Mouse (Mus musculus): ENCODE results near the gene Ugt1a5.
"Not testable (repeated sequence)": the region's sequence is repeated elsewhere in the genome, so short reads cannot be mapped to it uniquely, and the experiment has no call there.

Gene Ugt1a5

DNA sequence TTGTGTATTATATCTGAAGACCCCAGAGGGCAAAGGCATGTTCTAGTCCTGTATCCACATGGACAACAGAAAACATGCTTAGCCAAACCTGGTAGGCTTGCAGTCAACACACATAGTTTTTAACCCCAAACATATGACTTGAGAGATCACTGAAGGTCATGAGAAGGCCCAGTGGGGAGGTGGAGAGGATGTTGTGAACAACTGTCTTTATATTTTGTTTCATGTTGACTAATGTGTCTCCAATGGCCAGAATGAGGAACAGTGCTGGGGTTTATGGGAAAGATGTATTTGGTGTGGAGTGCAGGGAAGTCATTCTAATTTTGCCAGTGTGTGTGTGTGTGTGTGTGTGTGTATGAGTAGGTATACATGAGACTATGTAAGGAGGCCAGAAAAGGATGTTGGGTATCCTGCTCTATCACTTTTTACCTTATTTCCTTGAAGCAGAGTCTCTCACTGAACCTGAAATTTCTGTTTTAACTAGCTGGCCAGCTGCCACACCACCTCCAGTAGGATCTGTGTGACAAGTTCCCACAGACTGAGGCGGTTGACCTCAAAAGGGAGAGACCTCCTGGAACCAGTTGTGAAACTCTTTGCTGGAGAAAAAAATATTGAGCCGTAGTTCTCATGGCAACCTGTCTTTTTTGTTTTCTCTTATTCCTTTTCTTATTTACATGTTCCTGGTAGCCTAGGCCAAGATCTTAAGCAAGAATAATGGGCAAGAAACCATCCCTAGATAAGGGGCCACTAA lies 58.4 kb downstream of the Ugt1a5 start:
- no peak for DNase-seq (ENCODE audit: low read depth)

- DNase-seq (ENCODE audit: low read depth): not testable (repeated sequence)
Measured at GRCm38 (mm10) chr1:88225301-88225700, 59.5 kb downstream of the Ugt1a5 start.

GRCm38 (mm10) chr1:88225741-88226140 lies 59.9 kb downstream of the Ugt1a5 start:
- no peak for DNase-seq (ENCODE audit: low read depth)

DNA sequence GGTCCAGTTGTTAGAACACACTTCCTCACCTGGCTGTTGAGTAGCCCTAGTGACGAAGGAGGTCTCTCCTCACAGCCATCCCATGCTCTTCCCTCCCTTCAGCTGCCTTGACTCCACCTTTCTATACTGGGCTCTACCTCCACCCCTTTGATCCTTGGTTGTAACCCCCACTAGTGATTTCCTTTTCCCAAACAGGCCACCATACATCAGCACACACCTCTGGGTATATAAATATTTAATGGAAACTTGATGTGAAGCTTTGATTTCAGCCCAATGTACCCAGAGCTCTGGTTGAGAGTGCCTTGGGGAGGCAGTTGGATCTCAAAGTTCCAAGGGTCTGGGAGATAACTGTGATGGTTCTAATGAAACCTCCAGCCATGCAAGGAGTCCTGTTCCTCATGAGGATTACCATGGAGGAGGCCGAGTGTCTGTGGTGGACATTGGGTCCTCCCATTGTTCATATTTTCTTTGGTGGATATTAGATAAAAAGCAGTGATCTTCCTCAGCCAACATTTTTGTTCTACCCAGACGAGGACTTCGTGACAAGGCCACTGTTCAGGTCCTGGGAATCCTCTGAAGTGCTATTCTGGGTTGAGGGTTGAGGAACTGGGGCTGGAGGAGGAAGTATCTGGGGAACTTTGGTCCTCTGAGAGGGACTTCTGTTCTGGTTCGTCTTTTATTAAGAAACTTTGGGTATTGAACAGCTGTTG lies 61.0 kb downstream of the Ugt1a5 start, which contains the start of gene Mroh2a:
Gene Mroh2a, plus strand, starts transcription at position 317 of the 710 bp plus-strand sequence.
- no peak for DNase-seq (ENCODE audit: low read depth)

DNA sequence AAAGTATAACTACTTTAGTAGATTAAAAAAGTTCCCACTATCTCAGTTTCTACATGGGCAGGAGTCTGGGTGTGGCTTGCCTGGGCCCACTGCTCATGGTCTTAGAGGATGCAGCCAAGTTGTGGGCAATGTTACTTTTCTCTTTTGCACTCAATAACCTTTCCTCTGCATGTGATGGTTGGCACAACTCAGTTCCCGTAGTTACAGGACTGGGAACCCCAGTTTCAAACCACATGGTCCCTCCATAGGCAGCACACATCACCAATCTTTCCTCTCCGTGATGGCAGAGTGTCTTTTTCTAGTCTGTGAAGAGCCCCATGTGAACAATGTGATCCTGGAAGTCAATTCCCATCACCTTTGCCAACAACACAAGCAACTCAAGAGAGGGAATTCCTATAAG lies 61.7 kb downstream of the Ugt1a5 start:
- DNase-seq (ENCODE audit: low read depth): no peak

GRCm38 (mm10) chr1:88228121-88228520 lies 62.3 kb downstream of the Ugt1a5 start:
- no peak for DNase-seq (ENCODE audit: low read depth)

- DNase-seq (ENCODE audit: low read depth): no peak
Measured at GRCm38 (mm10) chr1:88229566-88229965, 63.8 kb downstream of the Ugt1a5 start.

- no peak for DNase-seq (ENCODE audit: low read depth)
Measured at GRCm38 (mm10) chr1:88229986-88230385, 64.2 kb downstream of the Ugt1a5 start.

- DNase-seq (ENCODE audit: low read depth): no peak
Measured at GRCm38 (mm10) chr1:88230421-88230820, 64.6 kb downstream of the Ugt1a5 start.

DNA sequence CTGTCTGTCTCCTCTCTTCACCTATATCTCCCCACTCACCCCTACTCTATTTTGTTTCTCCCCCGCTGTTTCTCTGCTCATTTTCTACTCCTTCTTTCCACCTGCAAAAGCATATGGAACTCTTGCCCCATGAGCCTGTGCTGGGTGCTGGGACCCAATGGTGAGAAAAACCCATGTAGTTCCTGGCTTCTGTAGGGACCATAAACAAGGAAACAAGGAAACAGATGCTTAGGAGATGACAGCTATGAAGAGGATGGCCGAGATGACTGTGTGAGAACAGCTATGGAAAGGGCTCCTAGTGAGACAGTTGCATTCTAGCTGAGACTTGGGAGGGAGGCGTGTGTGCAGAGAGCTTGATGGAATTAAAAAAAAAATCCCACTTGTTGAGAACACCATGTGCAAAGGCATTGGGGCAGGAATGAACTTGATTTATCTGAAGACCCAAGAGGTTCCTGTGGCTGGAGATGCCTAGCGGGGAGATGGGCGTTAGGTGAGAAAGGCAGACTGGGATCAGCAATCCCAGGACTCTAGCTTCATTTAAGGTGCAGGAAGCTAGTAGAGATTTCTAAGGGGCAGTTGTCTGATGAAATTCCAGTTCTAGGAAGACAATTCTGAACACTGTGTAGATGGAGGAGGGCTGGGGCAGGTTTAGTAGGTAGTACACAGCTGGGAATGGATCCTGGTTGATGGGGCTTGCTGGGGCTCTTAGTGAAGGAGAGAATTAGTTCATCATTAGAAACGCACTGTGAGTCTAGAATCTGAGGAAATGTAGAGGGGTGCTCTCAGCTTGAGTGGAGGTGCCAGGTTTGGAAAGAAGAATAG lies 65.4 kb downstream of the Ugt1a5 start:
- no peak for DNase-seq (ENCODE audit: low read depth)

- no peak for DNase-seq (ENCODE audit: low read depth)
Measured at GRCm38 (mm10) chr1:88231803-88232499, 66.1 kb downstream of the Ugt1a5 start.

GRCm38 (mm10) chr1:88232664-88233380 lies 67.0 kb downstream of the Ugt1a5 start:
- no peak for DNase-seq (ENCODE audit: low read depth)

DNA sequence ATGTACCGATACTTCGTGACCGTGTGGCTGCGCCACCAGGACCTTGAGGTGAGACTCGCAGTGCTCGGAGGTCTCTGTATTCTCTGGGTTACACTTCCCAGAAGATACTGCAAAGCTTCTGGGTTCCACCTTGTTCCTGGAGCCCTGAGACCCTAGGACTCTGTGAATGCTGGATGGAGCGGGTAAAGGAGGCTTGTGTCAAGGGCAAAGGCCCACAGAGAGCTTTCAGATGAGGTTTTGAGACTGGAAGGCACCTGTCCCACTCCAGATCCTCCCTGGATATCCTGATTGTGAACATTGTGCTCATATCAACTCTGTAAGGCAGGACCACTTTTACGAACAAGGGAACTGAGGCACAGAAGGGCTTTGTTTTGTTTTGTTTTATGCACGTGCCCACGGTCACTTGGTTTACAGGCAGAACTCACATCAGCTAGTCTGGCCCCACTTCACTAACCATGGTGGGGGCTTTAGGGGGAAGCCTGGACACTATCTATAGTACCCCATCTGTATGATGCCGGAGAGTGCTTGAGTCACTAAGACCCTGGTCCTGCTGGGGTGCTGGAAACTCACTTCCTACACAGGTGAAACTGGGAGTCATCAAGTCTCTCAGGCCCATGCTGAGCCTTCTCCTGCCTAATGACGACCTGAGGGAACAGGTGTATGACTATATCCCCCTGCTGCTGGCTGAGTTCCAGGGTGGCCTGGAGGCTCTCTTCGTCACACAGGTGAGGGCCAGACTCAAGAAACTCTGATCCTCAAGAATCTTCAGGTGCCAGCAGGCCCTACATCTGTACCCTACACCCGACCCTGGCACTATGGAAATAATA lies 67.8 kb downstream of the Ugt1a5 start:
- no peak for DNase-seq (ENCODE audit: low read depth)

DNA sequence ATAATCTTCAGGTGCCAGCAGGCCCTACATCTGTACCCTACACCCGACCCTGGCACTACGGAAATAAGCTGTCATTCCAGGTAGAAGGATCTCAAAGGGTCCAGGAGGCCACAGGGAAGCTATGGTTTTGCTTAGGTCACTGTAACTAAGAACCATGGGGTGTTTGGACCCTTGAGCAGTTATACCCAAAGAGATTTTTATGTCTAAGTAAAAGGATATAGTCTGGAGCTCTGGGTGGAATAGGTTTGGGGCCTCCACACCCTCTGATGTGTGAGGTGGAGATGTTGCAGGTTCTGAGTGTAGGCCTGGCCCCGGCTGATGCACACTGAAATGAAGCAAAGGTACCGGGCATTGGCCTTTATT lies 68.4 kb downstream of the Ugt1a5 start:
- no peak for DNase-seq (ENCODE audit: low read depth)

GRCm38 (mm10) chr1:88234646-88235045 lies 68.8 kb downstream of the Ugt1a5 start:
- DNase-seq (ENCODE audit: low read depth): no peak

- DNase-seq (ENCODE audit: low read depth): no peak
Measured at GRCm38 (mm10) chr1:88235046-88235893, 69.5 kb downstream of the Ugt1a5 start.

DNA sequence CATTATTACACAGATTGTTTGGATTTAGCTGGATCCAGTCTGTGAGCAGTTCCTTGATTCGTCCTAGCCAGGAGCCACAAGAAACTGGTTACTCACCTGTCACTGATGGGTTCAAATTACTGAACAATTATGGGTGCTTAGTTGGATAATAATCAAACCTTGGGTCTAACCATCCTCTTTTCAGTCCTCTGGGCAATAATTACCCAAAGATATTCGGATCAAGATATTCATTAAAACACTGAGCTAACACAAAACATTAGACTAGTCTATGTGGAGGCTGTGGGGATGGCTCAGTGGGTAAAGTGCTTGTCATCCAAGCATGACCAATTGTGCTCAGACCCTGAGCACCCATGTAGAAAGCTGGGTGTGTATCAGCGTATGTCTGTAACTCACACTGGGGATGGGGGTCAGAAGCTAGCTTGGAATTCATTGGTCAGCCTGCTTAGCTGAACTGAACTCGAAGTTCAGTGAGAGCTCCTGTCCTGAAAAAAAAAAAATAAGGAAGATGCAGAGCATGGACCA lies 70.1 kb downstream of the Ugt1a5 start:
- DNase-seq (ENCODE audit: low read depth): no peak

- no peak for DNase-seq (ENCODE audit: low read depth)
Measured at GRCm38 (mm10) chr1:88237311-88237710, 71.5 kb downstream of the Ugt1a5 start.

GRCm38 (mm10) chr1:88238771-88239170 lies 73.0 kb downstream of the Ugt1a5 start:
- no peak for DNase-seq (ENCODE audit: low read depth)
